Mouse (Mus musculus) kidney, adult 18-20 months (tissue): ENCODE results near the gene Zfp385c.
A peak's percentile ranks its signal among the peaks of the same experiment; 100 is the strongest.

ENCODE experiments used
- DNase-seq: peaks from one replicate; pipeline ENCODE4 v3.0.0; 2021

The Zfp385c gene

DNA sequence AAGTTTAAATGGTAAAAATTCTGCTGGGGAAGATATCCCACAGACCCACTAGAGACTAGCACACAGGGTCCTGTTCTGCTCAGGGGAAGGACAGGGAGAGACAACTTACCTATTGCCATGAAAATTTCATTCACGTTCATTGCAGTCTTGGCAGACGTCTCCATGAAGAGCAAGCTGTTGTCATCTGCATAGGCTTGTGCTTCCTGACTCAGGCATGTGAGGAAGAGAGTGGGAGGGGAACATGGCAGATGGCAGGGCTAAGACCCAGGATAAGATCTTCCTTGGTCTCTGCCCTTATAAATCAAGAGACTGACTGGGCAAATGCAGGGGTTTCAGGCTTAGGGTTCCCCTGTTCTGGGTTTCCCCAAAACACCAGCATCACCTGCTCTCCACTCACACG lies 24.4 kb upstream of the Zfp385c start:
- no peak for DNase-seq

DNA sequence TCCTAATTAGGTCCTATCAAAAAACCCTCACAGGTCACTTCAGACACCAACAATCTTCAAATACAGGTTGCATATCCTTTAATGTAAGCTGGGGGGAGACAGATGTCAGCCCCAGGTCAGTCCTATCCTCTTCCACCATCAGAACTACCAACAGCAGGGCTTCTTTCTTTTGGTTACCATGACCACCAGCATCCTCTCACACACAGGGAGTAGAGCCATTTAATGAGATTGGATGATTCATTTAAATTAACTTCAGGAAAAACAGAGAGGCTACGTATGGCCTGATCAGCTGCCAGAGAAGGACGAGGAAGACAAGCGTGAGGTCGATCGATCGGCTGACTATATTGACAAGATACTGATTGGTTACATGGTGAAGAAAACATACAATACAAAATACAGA lies 22.7 kb upstream of the Zfp385c start:
- DNase-seq, result no peak

DNA sequence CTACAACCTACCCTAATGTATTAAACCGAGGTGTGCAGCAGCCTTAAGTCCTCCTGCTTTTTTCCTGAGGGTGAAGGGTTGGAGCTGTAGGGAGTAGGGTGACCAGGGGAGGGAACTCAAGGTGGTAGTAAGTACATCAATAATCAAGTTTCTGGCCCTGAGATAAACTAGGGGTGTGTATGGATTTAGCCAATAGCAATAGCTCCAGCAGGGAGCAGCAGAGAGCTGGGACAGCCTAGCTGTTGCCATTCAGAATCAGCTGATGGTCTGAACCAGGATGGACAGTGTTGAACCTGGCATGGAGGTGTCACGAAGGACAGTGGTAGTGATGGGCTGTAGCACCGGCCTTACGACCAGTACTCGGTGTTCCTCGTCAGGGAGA lies 22.3 kb upstream of the Zfp385c start:
- DNase-seq, result peak; percentile 87

DNA sequence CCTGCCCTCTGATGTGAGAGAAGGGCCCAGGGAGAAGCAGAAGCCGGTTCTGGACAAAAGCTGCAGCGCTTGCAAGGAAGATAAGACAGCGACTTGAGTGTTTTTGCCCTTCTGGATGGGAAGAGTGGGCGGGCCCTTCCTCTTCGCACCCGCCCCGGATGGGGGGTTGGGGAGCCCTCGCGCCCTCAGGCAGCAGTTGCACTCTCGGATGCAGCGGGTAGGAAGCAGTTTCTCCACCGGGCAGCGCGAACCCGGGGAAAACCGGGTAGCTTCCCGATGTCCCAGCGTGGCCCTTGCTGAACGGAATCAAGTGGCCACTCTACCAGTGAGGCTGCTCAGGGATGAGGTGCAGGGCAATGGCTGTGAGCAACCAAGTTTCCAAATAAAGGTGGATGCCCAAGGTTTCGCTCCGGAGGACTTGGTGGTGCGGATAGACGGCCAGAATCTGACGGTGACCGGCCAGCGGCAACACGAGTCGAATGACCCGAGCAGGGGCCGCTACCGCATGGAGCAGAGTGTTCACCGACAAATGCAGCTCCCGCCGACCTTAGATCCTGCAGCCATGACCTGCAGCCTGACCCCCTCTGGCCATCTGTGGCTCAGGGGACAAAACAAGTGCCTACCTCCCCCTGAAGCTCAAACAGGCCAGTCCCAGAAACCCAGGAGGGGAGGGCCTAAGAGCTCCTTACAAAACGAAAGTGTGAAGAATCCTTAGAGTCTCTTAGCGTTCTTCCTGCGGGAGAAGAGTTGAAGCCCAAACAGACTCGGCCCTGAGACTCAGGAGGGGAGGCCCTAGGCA lies 21.7 kb upstream of the Zfp385c start, which contains the start of gene Hspb9:
Hspb9 (plus strand) TSS at position 116 of the 799 bp plus-strand sequence.
- DNase-seq, result peak; percentile 76

DNA sequence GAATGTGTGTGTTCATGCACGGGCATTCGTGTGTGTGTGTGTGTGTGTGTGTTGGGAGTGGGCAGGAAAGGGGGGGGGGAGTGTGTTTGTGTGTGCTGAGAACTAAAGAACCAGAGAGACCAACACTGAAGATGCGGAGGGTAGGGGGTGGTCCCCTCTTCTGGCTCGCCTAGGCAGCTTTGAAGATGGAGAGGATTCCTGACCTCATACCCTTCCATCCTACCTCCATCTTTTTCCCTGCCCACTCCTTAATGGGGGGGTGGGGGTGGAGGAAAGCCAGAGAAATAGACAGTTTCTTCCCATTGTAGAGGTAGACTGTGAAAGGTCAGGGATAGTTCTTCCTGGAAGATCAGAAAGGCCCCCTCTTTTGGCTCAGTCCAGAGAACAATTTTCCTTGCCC lies 20.9 kb upstream of the Zfp385c start:
- no peak for DNase-seq

DNA sequence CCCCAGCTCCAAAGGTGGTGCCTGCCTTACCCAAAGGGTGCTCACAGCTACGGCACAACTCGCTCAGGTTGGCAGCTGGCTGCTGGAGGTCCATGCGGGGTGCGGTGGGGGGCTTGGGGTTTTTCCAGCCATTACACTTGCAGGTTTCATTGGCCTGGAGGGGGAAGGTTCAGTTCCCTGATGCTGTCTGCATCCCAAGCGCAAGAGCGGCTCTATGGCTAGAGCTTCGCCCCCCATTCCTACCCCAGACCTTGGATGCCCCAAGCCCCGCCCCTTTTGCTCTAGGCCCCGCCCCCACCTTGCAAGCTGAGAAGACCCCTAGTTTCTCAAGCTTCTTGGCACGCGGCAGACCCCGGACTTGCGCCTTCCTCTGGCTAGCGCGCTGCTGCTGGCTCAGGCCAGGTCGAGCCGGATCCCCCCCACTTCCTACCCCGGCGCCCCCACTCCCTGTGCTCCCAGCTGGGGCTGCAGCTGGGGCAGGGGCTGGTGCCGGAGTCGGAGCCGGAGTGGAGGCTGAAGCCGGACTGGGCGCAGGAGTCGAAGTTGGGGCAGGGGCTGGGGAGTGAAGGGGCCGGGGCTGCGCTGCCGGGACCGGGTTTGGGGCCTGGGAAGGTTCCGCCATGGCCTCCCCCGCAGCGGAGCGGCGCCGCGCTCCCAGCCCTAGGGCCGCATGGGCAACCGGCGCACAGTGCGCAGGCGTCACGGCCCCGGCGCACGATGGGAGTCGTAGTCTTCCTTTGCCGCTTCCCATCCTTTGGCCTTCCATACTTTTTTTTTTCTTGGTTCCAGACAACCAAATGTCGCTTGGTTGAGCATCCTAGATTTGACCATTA lies 19.7 kb upstream of the Zfp385c start, which contains the start of gene Kat2a:
Kat2a (minus strand) TSS at position 683 of the 833 bp plus-strand sequence.
- peak; percentile 85 for DNase-seq

DNA sequence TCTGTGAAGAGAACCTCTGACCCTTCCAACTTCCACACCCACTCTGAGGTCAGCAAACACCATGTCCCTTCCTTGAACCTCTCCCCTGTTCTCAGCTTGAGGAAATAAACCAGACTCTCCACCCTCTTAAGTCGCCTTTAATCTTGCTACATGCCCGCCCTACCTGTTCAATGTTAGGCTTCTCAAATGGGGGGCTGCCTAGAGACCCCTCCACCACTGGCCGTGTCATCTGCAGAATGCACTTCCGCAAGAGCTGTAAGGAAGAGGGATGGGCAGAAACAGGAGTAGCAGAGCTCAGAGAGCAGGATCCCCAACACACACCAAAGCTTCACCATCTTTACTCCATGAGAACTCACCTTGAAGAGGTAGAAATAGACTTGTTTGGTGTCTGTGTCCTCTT lies 18.7 kb upstream of the Zfp385c start:
- no peak for DNase-seq

DNA sequence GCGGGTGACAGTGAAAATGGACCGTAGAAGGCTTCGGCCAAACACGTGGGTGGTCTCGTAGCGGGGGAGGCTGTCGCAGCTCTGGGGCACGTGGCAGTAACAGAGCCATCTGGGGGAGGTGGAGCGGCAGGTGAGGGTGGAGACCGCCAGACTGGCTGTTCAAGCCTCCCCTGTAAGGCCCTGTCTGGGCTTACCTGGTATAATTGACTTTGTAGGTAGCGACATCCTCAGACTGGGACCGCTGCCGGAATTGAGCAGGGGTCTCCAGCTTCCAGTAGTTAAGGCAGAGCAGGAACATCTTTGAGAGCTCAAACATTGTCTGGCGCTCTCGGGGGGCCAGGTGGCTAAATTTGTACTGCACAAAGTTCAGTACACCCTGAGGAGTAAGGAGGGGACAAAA lies 18.3 kb upstream of the Zfp385c start:
- DNase-seq, result no peak

DNA sequence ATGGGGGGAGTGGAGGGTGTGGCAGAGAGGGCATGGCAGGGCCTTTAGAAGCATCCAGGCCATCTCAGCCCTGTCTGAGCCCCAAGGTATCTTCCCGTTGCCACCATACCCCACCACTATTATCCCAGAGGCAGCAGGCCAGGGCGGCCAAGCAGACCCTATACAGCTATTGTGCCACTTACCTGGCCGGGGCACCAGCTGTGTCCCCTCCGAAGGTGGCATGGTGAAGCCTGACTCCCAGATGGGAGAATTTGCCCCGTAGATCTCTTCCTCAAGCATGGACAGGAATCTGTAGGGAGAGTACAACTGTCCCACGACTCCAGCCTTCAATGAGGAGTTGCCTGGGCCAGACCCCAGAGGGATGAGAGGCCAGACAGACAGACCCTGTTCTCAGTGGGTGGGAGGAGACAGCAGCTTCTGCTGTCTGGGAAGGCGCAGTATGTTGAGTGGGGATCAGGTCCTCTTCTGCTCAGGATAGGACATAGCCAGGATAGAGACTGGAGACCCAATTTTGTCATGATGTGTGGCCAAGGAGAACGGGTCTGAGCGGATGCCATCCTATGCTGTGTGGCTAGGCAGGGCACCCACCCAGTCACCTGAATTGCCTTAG lies 17.1 kb upstream of the Zfp385c start:
- DNase-seq, result no peak

DNA sequence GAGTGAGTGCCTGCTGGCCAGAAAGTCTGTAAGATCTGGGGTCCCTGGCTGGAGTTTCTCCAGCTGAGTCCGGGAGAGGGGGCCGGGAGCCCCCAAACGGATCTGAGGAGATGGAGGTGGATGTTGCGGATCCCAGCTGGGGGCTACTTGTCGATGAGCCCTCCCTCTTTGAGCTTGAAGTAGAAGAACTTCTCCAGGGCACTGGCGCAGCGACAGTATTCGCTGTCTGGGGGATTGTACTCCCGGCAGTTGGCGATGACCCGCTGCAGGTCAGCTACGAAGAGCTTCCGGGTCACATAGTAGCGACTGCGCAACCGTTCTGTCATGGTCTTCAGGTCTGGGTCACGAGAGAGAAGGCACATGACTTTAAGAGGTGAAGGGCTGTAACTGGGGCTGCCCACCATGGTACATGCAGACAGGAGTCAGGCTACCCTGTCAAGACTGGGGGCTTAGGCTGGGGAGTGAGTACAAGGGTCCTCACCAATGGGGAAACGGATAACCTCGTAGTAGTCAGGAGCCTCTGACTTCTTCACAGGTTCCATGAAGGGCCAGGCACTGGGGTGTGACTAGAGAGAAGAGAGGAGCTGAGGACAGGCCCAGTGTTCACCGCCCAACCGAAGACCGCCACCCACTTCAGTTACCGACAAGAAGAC lies 13.0 kb upstream of the Zfp385c start:
- DNase-seq, result no peak

DNA sequence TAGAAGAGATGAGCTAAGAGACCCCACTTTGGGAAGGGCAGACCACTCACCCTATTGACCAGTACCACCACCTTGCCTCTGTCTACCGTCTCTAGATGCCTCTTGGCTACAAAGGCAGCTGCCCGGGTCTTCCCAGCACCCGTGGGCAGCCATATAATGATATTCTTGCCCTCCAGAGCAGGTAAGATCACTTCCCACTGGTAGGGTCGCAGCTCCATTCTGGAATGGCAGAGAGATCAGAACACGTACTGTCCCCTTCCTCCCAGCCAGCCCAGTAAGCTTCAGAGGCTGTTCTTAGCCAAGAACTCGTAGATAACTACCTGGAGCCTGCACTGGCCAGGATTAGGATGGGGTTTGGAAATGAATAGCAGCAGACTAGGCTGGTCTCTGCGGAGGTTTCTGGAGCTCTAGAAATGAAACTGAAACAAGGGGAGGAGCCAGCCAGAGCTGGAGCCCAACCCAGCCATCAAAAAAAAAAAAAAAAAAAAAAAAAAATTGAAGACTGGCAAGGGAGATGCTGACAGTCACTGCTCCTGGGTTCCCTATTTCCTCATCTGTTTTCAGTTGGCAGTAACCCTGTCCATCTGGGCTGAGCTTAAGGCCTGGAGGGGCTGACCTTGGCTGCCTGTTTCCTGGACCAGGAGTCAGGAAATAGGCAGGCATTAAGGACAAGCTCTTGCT lies 11.7 kb upstream of the Zfp385c start, which contains the start of gene Dhx58:
Dhx58 (minus strand) TSS at position 421 of the 681 bp plus-strand sequence.
- DNase-seq, result no peak

DNA sequence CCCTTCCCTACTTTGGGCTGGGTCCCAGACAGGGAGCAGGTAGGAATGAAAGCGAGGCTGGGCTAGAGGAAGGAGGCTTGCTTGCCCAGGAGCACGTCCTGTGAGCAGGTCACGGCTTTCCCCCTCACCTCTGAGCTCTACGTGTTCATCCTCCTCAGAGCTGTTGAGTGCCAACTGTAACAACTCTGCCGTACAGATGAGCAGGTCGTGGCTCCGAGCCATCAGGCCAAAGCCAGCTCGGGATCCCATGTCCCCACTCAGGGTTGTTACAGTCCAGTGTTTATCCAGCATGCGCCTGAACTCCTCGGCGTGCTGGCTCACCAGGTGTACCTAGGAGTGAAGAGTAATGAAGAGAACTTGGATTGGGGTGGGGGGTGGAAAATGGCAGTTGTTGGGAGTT lies 11.1 kb upstream of the Zfp385c start:
- peak; percentile 57 for DNase-seq

DNA sequence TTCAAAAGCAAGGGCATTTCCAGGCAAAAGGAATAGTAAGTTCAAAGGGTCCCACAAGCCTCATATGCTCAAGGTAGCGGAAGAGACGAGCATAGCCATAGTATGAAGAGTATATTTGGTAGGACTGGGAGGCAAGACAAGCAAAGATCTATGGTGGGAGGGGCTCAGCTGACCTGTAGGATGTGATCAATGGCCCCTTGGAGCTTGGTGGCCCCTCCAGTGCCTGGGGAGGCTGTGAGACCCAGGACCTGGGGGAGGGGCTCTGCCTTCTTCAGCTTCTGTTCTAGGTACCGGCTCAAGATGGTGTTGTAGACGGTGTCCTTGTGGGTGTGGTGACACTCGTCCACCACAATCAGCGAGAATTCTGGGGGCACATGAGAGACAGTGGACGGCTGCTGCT lies 10.7 kb upstream of the Zfp385c start:
- no peak for DNase-seq

DNA sequence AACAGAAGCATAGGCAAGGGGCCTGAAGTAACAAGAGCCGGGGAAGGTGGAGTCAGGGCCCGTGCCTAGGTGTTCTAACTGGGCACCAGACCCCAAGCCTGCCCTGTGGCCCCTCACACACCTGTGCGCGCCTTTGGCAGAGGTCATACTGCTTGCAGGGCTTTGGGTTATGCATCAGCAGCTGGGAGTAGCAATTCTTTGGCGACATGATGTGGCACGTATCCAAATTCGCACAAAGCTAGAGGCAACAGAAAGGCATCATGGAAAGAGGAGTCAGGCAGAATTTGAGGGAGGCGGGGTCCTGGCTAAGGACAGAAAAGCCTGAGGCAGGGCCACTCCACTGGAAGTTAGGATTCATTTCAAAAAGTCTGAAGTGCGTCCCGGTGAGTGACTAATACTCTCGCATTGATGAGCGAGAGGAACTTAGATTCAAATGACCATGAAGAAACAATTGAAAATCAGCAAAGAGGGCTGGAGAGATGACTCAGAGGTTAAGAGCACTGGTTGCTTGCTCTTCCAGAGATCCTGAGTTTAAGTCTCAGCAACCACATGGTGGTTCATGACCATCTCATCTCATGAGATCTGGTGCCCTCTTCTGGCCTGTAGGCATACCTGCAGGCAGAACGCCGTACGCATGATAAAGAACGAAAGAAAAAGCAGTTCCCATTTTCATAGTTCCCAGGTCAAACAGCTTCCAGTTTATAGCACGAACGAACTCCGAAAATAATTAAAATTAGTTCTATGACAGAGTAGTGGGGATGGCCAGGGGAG lies 10.0 kb upstream of the Zfp385c start:
- peak; percentile 68 for DNase-seq

DNA sequence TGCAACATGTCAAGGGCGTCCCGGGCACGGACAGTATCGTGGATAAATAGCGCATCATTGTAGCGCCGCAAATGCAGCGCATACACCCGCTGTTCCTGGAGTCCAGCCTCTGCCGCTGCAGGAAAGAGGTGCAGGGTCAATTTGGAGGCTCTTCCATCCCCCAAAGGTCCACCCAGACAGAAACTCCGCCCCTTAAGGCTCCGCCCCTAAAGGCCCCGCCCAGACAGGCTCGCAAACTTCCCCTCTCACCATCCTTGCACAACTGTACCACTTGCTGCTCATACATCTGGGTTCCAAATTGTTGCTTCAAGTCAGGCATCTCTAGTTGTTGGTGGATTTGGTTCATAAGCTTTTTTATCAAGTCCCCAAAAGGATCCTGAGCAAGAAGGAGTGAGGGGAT lies 9.0 kb upstream of the Zfp385c start:
- DNase-seq, result peak; percentile 52

DNA sequence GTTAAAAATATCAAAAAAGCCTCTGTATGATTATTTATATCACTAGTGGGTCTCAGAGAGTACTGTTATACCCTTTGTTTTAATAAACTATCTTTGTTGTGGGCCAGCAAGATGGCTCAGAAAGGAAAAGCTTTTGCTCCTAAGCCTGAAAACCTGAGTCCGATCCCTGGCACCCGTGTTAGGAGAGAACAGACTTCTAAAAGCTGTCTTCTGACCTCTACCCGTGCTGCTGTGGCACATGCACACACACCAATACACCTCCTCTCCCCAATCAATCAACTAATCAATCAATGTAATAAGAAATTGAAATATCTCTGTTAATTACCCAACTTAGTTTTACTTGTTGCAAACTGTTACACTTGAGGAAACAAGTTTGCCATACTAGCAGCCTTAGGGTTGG lies 8.5 kb upstream of the Zfp385c start:
- no peak for DNase-seq

DNA sequence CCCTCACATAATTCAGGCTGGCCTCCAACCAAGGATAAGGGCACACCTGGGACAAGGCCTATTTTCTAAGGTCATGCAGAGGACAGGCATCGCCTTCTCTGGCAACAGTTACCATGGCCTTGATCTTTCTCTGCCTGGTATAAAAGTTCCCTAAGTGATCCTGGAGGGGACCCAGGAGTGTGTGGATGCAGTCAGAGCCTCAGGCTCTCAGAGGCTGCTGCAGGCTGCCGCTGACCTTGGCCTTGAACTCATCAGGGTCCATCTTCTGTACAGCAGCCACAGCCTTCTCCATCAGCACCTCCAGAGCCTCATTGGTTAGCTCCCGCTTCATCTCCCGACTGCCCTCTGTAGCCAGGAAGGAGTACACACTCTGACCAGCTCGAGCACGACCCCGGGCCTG lies 5.7 kb upstream of the Zfp385c start:
- DNase-seq, result no peak

DNA sequence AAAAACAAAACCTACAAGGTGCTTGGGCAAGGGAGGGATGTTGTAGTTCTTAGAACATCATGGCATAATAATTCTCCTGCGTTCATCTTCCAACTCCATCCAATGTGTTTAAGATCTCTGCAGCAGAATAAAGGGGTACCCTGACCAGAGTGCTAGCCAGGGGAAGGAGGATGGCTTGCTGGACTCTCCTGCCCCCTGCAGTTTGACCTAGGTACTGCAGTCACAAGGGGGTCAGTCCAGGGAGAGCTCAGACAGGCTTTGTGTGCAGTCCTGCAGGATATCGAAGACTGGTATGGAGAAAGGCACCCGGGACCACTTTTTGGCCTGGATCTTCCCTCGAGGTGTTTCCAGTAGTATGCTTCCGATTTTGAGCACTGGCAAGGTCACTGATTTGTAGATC lies 2.7 kb upstream of the Zfp385c start:
- DNase-seq, result peak; percentile 78

DNA sequence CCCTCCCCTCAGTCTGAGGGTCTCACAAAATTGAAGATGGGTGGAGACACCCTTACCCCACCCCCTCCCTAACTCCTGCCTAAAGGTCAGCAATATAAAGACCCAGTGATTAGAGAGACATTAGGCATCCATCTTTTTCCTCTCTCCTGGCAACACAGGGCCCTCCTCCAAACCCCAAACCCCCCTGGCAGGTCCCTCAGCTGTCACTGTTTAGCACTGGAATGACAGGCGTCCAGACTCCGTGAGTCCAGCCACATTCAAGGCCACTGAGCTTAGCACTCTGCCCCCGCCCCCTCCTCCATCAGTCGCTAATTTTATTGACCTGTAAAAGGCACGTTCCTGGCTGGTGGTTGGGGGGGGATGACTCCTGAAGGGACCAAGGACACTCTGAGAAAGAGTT lies 899 bp upstream of the Zfp385c start:
- no peak for DNase-seq

DNA sequence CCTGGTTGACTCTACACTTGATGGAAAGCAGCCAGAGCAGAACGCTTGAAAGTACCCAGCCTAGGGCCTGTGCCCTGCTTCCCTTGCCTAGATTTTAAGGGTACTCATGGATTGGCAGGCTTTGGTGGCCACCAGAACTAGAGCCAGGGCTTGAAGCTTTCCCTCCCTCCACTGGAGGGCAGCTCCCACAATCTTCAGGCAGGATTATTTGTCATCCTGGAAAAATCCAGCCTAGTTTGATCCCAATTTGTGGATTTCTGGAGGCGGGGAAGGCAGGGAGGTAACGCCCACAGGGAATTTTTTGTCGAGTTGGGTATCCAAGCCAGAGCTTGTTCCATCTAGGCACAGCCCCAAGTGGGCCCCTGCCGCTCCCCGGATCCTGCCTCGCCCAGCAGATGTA lies 1.9 kb downstream of the Zfp385c start:
- no peak for DNase-seq

DNA sequence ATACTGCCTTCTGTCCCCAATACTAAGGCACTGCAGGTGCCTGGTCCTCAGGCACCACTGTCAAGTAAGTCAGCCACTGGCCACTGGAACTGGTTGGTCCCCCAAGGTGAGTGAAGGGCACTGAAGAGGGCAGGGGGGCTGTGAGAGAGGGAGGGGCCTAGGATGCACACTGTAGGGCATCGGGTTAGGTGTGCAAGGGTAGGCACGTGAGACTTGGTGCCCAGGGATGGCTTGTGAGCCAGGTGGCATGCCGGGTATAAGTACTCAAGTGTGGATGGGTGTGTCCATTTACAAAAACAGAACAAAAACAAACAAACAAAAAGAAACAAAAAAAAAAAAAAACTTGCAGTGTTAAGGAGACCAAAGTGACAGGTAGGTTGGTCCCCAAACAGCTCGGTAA lies 3.8 kb downstream of the Zfp385c start:
- no peak for DNase-seq

DNA sequence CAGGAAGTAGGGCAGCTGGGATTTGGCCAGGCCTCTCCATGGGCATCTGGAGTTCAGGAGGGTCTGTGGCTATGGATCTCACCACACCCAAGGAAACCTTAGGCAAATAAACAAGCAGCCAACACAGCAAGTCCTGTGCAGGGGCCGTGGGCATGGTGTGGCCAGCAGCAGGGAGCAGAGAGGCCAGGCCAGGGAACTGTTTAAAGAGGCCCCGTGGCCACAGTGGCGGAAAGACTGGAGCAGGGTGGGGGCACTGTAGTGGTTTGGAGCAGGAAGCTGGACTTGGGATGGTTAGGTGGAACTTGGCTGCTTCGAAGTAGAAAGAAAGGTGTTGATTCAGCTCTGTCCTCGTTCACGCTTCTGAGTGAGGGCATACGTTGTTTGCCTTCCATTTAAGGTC lies 5.0 kb downstream of the Zfp385c start:
- no peak for DNase-seq
